Mouse (Mus musculus) liver, embryonic 14.5 days (tissue): ENCODE measurements around the gene Exoc4.

Source experiments
- CTCF ChIP-seq: IDR thresholded peaks from 2 replicates; pipeline ENCODE4 v1.5.1; 2016; ENCODE audit warnings: antibody characterized with exemption, low read depth, control low read depth
- EP300 ChIP-seq: IDR thresholded peaks from 2 replicates; pipeline ENCODE4 v1.6.1; 2016; ENCODE audit warnings: antibody characterized with exemption, low read depth

GRCm38 (mm10) chr6:33804775-33805174 is 555.9 kb downstream of the Exoc4 start:
- TF ChIP-seq CTCF (no peak), EP300 (no peak)
